Mouse (Mus musculus): ENCODE results near the gene Apba2.

DNA sequence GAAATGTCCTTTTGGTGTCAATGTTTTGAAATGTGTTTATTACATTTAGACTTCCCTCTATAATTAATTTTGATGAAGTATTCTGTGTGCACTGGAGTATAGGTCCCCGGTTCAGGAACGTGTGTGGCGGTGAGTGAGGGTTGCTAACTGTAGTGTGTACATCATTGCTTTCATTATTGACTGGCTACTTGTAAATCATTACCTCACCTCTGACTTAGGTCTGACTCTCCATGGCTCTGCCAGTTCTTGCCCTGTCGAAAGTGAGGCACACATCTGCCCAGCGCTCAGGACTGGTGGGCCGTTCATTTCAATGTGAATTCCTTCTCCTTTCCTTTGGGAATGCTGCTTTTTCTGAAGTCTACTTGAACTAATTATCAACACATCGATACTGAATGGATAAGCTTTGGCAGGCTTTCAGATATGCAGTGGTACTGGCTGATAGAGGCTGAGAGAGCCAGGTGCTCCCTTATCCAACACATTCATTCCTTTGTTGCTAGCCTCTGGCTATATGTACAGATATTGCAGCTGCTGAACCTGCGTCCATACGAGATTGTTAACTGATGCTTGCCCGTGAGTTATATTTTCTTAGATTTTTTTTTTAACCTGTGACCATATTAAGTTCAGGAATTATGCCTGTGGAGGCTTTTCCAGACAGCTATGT, 147.6 kb downstream of the Apba2 start:
- TF ChIP-seq EP300 (IDR thresholded peaks at IDR 0.05) (no peak), CTCF (IDR thresholded peaks at IDR 0.05) (no peak)
